Mouse (Mus musculus) midbrain, postnatal 0 days (tissue): ENCODE data around the gene Gm6377. TPM values are rescaled to one million over a fixed set of nuclear protein-coding genes. Genes with fewer than 3 reads are reported as not detected.
A peak's percentile ranks its signal among the peaks of the same experiment; 100 is the strongest.

ENCODE experiments used
- ATAC-seq: fragments of 200-750 bp; cut with Nextera tagmentation; 2 replicates; pipeline ENCODE4 v1.8.0; 2017; ENCODE audit warnings: moderate number of reproducible peaks, mild to moderate bottlenecking, moderate TSS enrichment, moderate library complexity; ENCODE audit not compliant: low FRiP score
- DNase-seq: peaks from one replicate; pipeline ENCODE4 v3.0.0-alpha.2; 2015; ENCODE audit warnings: low spot score
- H3K27ac ChIP-seq: fragments of 300-500 bp; sonication (generic); 2 replicates; pipeline ENCODE4 v1.5.1; 2014; ENCODE audit warnings: low read depth, mild to moderate bottlenecking, low read length, mixed read lengths
- H3K27me3 ChIP-seq: fragments of 300-500 bp; sonication (generic); 2 replicates; pipeline ENCODE4 v1.6.1; 2014; ENCODE audit warnings: low read length, control low read depth, mixed read lengths; ENCODE audit not compliant: insufficient read depth
- H3K36me3 ChIP-seq: fragments of 300-500 bp; sonication (generic); 2 replicates; pipeline ENCODE4 v1.6.1; 2014; ENCODE audit warnings: low read length, control low read depth, mixed read lengths; ENCODE audit not compliant: insufficient read depth
- H3K4me1 ChIP-seq: fragments of 300-500 bp; sonication (generic); 2 replicates; pipeline ENCODE4 v1.6.1; 2014; ENCODE audit warnings: mild to moderate bottlenecking, control low read depth, antibody characterized with exemption, low read length, mixed read lengths; ENCODE audit not compliant: insufficient read depth
- H3K4me2 ChIP-seq: fragments of 300-500 bp; sonication (generic); 2 replicates; pipeline ENCODE4 v1.6.1; 2014; ENCODE audit warnings: low read depth, mild to moderate bottlenecking, low read length, mixed read lengths; ENCODE audit not compliant: poor library complexity, severe bottlenecking
- H3K4me3 ChIP-seq: fragments of 300-500 bp; sonication (generic); 2 replicates; pipeline ENCODE4 v1.5.1; 2014; ENCODE audit warnings: low read depth, mild to moderate bottlenecking, low read length, moderate library complexity
- H3K9ac ChIP-seq: fragments of 300-500 bp; sonication (generic); replicated peaks from 2 replicates; pipeline ENCODE4 v1.6.1; 2014; ENCODE audit warnings: mild to moderate bottlenecking, low read length, moderate library complexity, mixed read lengths; ENCODE audit not compliant: poor library complexity, severe bottlenecking
- H3K9me3 ChIP-seq: fragments of 300-500 bp; sonication (generic); 2 replicates; pipeline ENCODE4 v1.6.1; 2016; ENCODE audit warnings: low read length, control low read depth
- CTCF ChIP-seq: IDR thresholded peaks from 2 replicates; pipeline ENCODE4 v1.5.1; 2016; ENCODE audit warnings: antibody characterized with exemption, mild to moderate bottlenecking
- WGBS: fragments of 180-500 bp; shearing (Covaris S2); extraction: QIAGEN DNeasy Blood & Tissue Kit; methylation state at CpG from one replicate; pipeline ENCODE4 v1.1.7; 2014; 5-methylcytosine and 5-hydroxymethylcytosine counted together
- polyA plus RNA-seq: library from polyadenylated mRNA; unstranded; fragments of >200 nt; fragmentation: Nextera tagmentation; extraction: Ambion mirVana; gene quantifications from 2 replicates; pipeline ENCODE4 v1.2.1, GENCODE M21; 2015
- total RNA-seq: library from RNA; depleted of rRNA; stranded (reverse); fragments of >200 nt; gene quantifications from 2 replicates; pipeline ENCODE4 v1.2.3, GENCODE M21; 2014

Gene Gm6377
- total and polyA plus RNA-seq, 2 experiments from 2014 or later = 0.05 to 0.37 TPM

- Histone ChIP-seq H3K27ac (no peak overlapping the region), H3K4me3 (no peak overlapping the region), H3K9ac (no peak overlapping the region), H3K36me3 (no peaks in the 10 kb centered on the region), H3K27me3 (no peaks in the 10 kb centered on the region), H3K4me1 (no peaks in the 10 kb centered on the region), H3K9me3 (no peaks in the 10 kb centered on the region), H3K4me2 (no peak overlapping the region)
- ATAC-seq = peak; percentile 70; the same call in 1 of the 2 replicates
- WGBS = 43% methylated on average over 3 of the region's 3 CpGs
- TF ChIP-seq CTCF = no peak
- peak; percentile 7 for DNase-seq
Observed at GRCm38 (mm10) chrX:109175470-109175869, 21.1 kb upstream of the Gm6377 start.

GRCm38 (mm10) chrX:109184706-109185478, 11.7 kb upstream of the Gm6377 start:
- no peak overlapping the region for H3K9ac ChIP-seq
- no peak for TF ChIP-seq CTCF
- no peak overlapping the region for H3K4me3 ChIP-seq
- no peaks in the 10 kb centered on the region for H3K36me3 ChIP-seq
- no peaks in the 10 kb centered on the region for H3K27me3 ChIP-seq
- ATAC-seq = no peak
- H3K4me1 ChIP-seq = no peaks in the 10 kb centered on the region
- 83% methylated on average over 4 of the region's 4 CpGs for WGBS
- H3K9me3 ChIP-seq = no peaks in the 10 kb centered on the region
- H3K4me2 ChIP-seq = no peak overlapping the region
- no peak for DNase-seq
- no peak overlapping the region for H3K27ac ChIP-seq

GRCm38 (mm10) chrX:109189607-109190006, 6.9 kb upstream of the Gm6377 start:
- no peaks in the 10 kb centered on the region for H3K27me3 ChIP-seq
- H3K36me3 ChIP-seq = no peaks in the 10 kb centered on the region
- no peaks in the 10 kb centered on the region for H3K4me1 ChIP-seq
- H3K27ac ChIP-seq = no peak overlapping the region
- no peak for TF ChIP-seq CTCF
- H3K9ac ChIP-seq = no peak overlapping the region
- ATAC-seq (no peak), DNase-seq (no peak)
- H3K9me3 ChIP-seq = no peaks in the 10 kb centered on the region
- H3K4me3 ChIP-seq = no peak overlapping the region
- no peak overlapping the region for H3K4me2 ChIP-seq
- 86% methylated on average over 4 of the region's 4 CpGs for WGBS

DNA sequence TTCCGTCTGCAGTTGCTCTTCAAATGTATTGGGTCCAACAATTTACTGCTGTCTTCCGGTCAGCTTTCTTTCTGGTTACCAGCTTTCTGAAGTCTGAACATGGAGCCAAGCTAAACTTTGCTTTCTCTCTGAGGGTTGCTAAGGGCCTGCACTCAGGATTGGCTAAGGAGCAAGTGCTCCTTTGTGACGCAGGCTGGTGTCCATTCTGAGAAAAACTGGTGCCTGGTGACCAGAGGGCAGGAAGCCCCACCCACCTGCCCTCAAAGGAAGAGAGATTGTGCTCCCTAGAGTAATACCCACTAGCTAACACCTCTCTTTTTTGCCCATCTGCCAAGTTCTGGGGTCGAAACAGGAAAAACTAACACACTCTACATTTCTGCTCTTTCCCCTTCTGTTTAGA, 5.6 kb upstream of the Gm6377 start:
- no peak overlapping the region for H3K4me3 ChIP-seq

GRCm38 (mm10) chrX:109191436-109191835, 5.1 kb upstream of the Gm6377 start:
- Histone ChIP-seq H3K4me2 (no peak overlapping the region), H3K9ac (no peak overlapping the region), H3K4me1 (no peaks in the 10 kb centered on the region), H3K9me3 (no peaks in the 10 kb centered on the region), H3K27me3 (no peaks in the 10 kb centered on the region), H3K36me3 (no peaks in the 10 kb centered on the region), H3K27ac (no peak overlapping the region), H3K4me3 (no peak overlapping the region)
- ATAC-seq (no peak), DNase-seq (no peak)
- TF ChIP-seq CTCF = no peak
- 71% methylated on average over 4 of the region's 4 CpGs for WGBS

More for the DNA sequence above, 5.6 kb upstream of the Gm6377 start:
- Histone ChIP-seq H3K36me3 (no peaks in the 10 kb centered on the region), H3K4me2 (no peak overlapping the region), H3K27me3 (no peaks in the 10 kb centered on the region), H3K9me3 (no peaks in the 10 kb centered on the region), H3K4me1 (no peaks in the 10 kb centered on the region), H3K9ac (no peak overlapping the region), H3K27ac (no peak overlapping the region)
- ATAC-seq (no peak), DNase-seq (no peak)
- 56% methylated on average over 4 of the region's 4 CpGs for WGBS
- no peak for TF ChIP-seq CTCF

- no peak for DNase-seq
- Histone ChIP-seq H3K36me3 (no peaks in the 10 kb centered on the region), H3K27me3 (no peaks in the 10 kb centered on the region), H3K4me1 (no peaks in the 10 kb centered on the region), H3K9me3 (no peaks in the 10 kb centered on the region), H3K4me2 (no peak overlapping the region), H3K27ac (no peak overlapping the region), H3K4me3 (no peak overlapping the region), H3K9ac (no peak overlapping the region)
- no peak for ATAC-seq
- TF ChIP-seq CTCF = no peak
Observed at GRCm38 (mm10) chrX:109207843-109208242, 11.3 kb downstream of the Gm6377 start.
